Mouse (Mus musculus) cerebellum, postnatal 25 days (tissue): Measurements from ENCODE around the gene Mthfr.

Source experiments
- DNase-seq, 2 experiments: peaks; one replicate each; pipeline ENCODE4 v3.0.0; 2021; ENCODE audit warnings: mixed read lengths in 2 of 2

Gene Mthfr

GRCm38 (mm10) chr4:148038600-148039253, at the start of gene Mthfr, which contains the start of gene Clcn6:
TSS of gene Mthfr (plus strand) at chr4:148039077.
TSS of gene Clcn6 (minus strand) at chr4:148038821.
- DNase-seq, result peak; percentile 100

- DNase-seq, result no peak
Measured at GRCm38 (mm10) chr4:147993571-147994095, 45.2 kb upstream of the Mthfr start.

GRCm38 (mm10) chr4:147995311-147995710, 43.6 kb upstream of the Mthfr start:
- DNase-seq, result no peak

- no peak for DNase-seq
Measured at GRCm38 (mm10) chr4:148000202-148000772, 38.6 kb upstream of the Mthfr start, which contains the start of gene Nppa. TSS of gene Nppa (plus strand) at chr4:148000722.

GRCm38 (mm10) chr4:148001013-148001789, 37.7 kb upstream of the Mthfr start:
- DNase-seq, result no peak

- DNase-seq, result no peak
Measured at GRCm38 (mm10) chr4:148001866-148002265, 37.0 kb upstream of the Mthfr start.

GRCm38 (mm10) chr4:148004361-148004760, 34.5 kb upstream of the Mthfr start:
- DNase-seq, result no peak

GRCm38 (mm10) chr4:148008412-148008811, 30.5 kb upstream of the Mthfr start:
- DNase-seq, result peak; percentile 21 to 57

GRCm38 (mm10) chr4:148009641-148010040, 29.2 kb upstream of the Mthfr start:
- no peak for DNase-seq

- DNase-seq, result no peak
Measured at GRCm38 (mm10) chr4:148011332-148011731, 27.5 kb upstream of the Mthfr start.

- DNase-seq, result no peak
Measured at GRCm38 (mm10) chr4:148012216-148012615, 26.7 kb upstream of the Mthfr start.

GRCm38 (mm10) chr4:148015418-148015817, 23.5 kb upstream of the Mthfr start:
- no peak for DNase-seq

GRCm38 (mm10) chr4:148016981-148017380, 21.9 kb upstream of the Mthfr start:
- no peak for DNase-seq

GRCm38 (mm10) chr4:148018410-148018809, 20.5 kb upstream of the Mthfr start:
- DNase-seq, result no peak

GRCm38 (mm10) chr4:148024003-148024402, 14.9 kb upstream of the Mthfr start:
- no peak for DNase-seq

GRCm38 (mm10) chr4:148029297-148029696, 9.6 kb upstream of the Mthfr start:
- DNase-seq, result no peak

- no peak for DNase-seq
Measured at GRCm38 (mm10) chr4:148030506-148030905, 8.4 kb upstream of the Mthfr start.

- no peak for DNase-seq
Measured at GRCm38 (mm10) chr4:148033858-148034410, 4.9 kb upstream of the Mthfr start.

GRCm38 (mm10) chr4:148035440-148035839, 3.4 kb upstream of the Mthfr start:
- no peak for DNase-seq

GRCm38 (mm10) chr4:148038079-148038599, 738 bp upstream of the Mthfr start:
- no peak for DNase-seq

- DNase-seq, result peak in 1 of 2 experiments; percentile 26
Measured at GRCm38 (mm10) chr4:148039254-148040028, 564 bp downstream of the Mthfr start.
